Mouse (Mus musculus): ENCODE results near the gene Onecut3. TPM values are rescaled to one million over a fixed set of nuclear protein-coding genes. Genes with fewer than 3 reads are reported as not detected.

Onecut3 gene
- total RNA-seq, 2 experiments from 2014 or later, result not detected

GRCm38 (mm10) chr10:80503599-80504220, 9.1 kb downstream of the Onecut3 start:
- DNase-seq (ENCODE audit: low spot score in 2 of 2), result no peak

GRCm38 (mm10) chr10:80504724-80505123, 10.1 kb downstream of the Onecut3 start:
- no peak for DNase-seq (ENCODE audit: low spot score in 2 of 2)

GRCm38 (mm10) chr10:80506222-80506621, 11.6 kb downstream of the Onecut3 start:
- peak in 1 of 2 experiments; percentile 47 for DNase-seq (ENCODE audit: low spot score in 2 of 2)

GRCm38 (mm10) chr10:80509412-80510272, 15.0 kb downstream of the Onecut3 start:
- peak; percentile 45 to 67 for DNase-seq (ENCODE audit: low spot score in 2 of 2)

- DNase-seq (ENCODE audit: low spot score in 2 of 2), result no peak
Measured at GRCm38 (mm10) chr10:80510273-80510660, 15.6 kb downstream of the Onecut3 start.

- no peak for DNase-seq (ENCODE audit: low spot score in 2 of 2)
Measured at GRCm38 (mm10) chr10:80513739-80514138, 19.1 kb downstream of the Onecut3 start.

GRCm38 (mm10) chr10:80519287-80519686, 24.7 kb downstream of the Onecut3 start:
- no peak for DNase-seq (ENCODE audit: low spot score in 2 of 2)

GRCm38 (mm10) chr10:80523299-80523698, 28.7 kb downstream of the Onecut3 start:
- DNase-seq (ENCODE audit: low spot score in 2 of 2), result no peak

- DNase-seq (ENCODE audit: low spot score in 2 of 2), result no peak
Measured at GRCm38 (mm10) chr10:80526172-80526571, 31.5 kb downstream of the Onecut3 start.

- no peak for DNase-seq (ENCODE audit: low spot score in 2 of 2)
Measured at GRCm38 (mm10) chr10:80532783-80533182, 38.1 kb downstream of the Onecut3 start.

GRCm38 (mm10) chr10:80533704-80534103, 39.1 kb downstream of the Onecut3 start:
- no peak for DNase-seq (ENCODE audit: low spot score in 2 of 2)

- no peak for DNase-seq (ENCODE audit: low spot score in 2 of 2)
Measured at GRCm38 (mm10) chr10:80535071-80535470, 40.4 kb downstream of the Onecut3 start.

- no peak for DNase-seq (ENCODE audit: low spot score in 2 of 2)
Measured at GRCm38 (mm10) chr10:80535711-80536110, 41.1 kb downstream of the Onecut3 start.

- DNase-seq (ENCODE audit: low spot score in 2 of 2), result no peak
Measured at GRCm38 (mm10) chr10:80538180-80538579, 43.5 kb downstream of the Onecut3 start.

GRCm38 (mm10) chr10:80538710-80539394, 44.2 kb downstream of the Onecut3 start, which contains the start of gene Atp8b3:
Gene Atp8b3, minus strand, starts transcription at chr10:80539124.
- DNase-seq (ENCODE audit: low spot score in 2 of 2), result peak; percentile 66 to 82

GRCm38 (mm10) chr10:80539493-80539892, 44.9 kb downstream of the Onecut3 start:
- DNase-seq (ENCODE audit: low spot score in 2 of 2), result no peak

GRCm38 (mm10) chr10:80543873-80544272, 49.2 kb downstream of the Onecut3 start:
- DNase-seq (ENCODE audit: low spot score in 2 of 2), result no peak

- DNase-seq (ENCODE audit: low spot score in 2 of 2), result no peak
Measured at GRCm38 (mm10) chr10:80545590-80545989, 51.0 kb downstream of the Onecut3 start.

GRCm38 (mm10) chr10:80546945-80547344, 52.3 kb downstream of the Onecut3 start:
- no peak for DNase-seq (ENCODE audit: low spot score in 2 of 2)

GRCm38 (mm10) chr10:80547539-80547938, 52.9 kb downstream of the Onecut3 start:
- DNase-seq (ENCODE audit: low spot score in 2 of 2), result no peak

GRCm38 (mm10) chr10:80548428-80549006, 53.9 kb downstream of the Onecut3 start:
- DNase-seq (ENCODE audit: low spot score in 2 of 2), result peak; percentile 60 to 77

Data from adrenal gland, postnatal 4 days (tissue).